Mouse (Mus musculus) heart, postnatal 25 days (tissue): ENCODE data around the gene Sp100. TPM values are rescaled to one million over a fixed set of nuclear protein-coding genes. Genes with fewer than 3 reads are reported as not detected.
"Not testable (repeated sequence)": the region's sequence is repeated elsewhere in the genome, so short reads cannot be mapped to it uniquely, and the experiment has no call there.

Experiments used
- DNase-seq: peaks from one replicate; pipeline ENCODE4 v3.0.0; 2022; ENCODE audit warnings: low spot score
- intact Hi-C: fragments of 180-260 bp; cut with DNase I; formaldehyde crosslinking; loops from one replicate; pipeline ENCODE4 v1.15.1; 2025
- total RNA-seq, 2 experiments: library from RNA; stranded (reverse); gene quantifications; 2 replicates each; pipeline ENCODE4 v1.2.3; 2021

The Sp100 gene
- total RNA-seq = 10 to 100 TPM; 17.9 to 20.2 TPM

- intact Hi-C loops, DNase-seq: not testable (repeated sequence)
Measured at GRCm38 (mm10) chr1:85649881-85650280, at the start of gene Sp100. Sp100 (plus strand) TSS chr1:85649988.

GRCm38 (mm10) chr1:85600078-85600477, 49.7 kb upstream of the Sp100 start, which contains the start of gene Sp140:
Sp140 (plus strand) TSS chr1:85600378.
- DNase-seq, intact Hi-C loops: not testable (repeated sequence)

GRCm38 (mm10) chr1:85600794-85601193, 49.0 kb upstream of the Sp100 start:
- intact Hi-C loops, DNase-seq: not testable (repeated sequence)

- DNase-seq, intact Hi-C loops: not testable (repeated sequence)
Measured at GRCm38 (mm10) chr1:85604341-85604740, 45.4 kb upstream of the Sp100 start.

- intact Hi-C loops, DNase-seq: not testable (repeated sequence)
Measured at GRCm38 (mm10) chr1:85608361-85608760, 41.4 kb upstream of the Sp100 start.

DNA sequence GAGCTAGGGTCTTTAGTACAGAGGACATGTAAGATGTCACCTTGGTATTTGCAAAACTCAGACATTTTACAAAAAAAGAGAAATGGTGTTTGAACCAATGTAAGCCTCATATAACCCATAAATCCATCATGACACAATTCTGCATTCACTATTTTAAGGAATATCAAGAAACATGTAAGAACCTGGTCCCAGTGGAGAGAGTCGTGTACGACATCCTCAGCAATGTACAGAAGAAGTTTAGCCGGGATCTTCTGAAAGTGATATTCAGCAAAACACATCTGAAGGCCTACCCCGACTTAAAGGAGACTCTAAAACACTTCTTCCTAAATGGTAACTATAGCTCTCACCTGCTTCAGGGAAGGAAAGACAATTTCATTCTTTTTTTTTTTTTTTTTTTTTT, 39.2 kb upstream of the Sp100 start:
- intact Hi-C loops, DNase-seq: not testable (repeated sequence)

DNA sequence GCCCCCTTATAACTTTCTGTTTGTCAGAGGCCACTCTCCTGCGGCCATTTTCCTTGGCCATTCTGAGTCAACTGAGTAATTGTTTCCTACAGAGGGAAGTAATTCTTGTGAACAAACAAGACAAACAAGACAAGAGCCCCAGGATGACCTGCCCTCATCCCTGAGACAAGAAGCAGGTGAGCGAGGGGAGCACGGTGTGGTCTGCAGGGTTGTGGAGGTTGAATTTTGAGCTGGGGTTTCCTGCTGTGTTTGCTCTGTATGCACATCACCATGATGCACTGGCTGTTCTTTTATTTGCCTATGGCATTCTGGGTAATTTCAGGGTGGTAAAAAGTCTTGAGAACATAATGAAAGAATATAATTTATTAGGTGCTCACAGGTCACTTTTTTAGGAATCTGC, 34.7 kb upstream of the Sp100 start:
- intact Hi-C loops, DNase-seq: not testable (repeated sequence)

DNA sequence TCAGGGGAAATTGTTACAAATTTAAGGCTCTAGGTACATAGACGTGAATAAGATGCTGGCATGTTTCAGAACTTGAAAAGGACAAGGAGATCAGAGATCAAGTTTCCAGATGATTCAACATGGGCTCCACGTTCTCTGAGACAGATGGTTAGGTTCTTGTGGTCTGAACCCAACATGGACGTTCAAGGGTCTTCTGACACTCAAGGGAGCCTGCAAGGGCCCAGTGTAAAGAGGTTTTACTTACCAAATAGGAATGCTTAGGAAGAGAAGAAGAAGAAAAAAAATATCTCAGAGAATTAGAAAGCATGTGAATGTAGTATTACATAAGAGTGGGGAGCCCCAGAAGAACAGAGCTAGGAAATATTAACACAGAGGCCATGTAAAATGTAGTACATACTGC, 34.0 kb upstream of the Sp100 start:
- intact Hi-C loops = not testable (repeated sequence)

DNA sequence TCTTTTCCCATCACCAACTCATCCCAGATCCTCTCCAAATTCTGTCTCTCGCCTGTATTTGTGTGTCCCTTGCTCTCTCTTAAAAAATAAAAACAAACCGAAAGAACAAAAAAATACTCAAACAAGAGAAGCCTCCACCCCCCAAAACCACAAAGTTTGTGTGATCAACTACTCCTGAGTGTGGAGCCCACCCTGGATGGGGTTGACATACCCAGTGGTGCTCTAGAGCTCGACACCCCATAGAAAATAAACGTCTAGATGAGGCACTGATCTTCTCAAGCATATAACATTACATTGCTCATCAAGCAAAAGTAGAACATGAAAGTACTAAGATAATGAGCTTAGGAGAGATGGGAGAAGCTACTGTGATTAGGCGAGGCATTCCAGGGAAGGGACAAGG, 32.6 kb upstream of the Sp100 start:
- intact Hi-C loops, DNase-seq: not testable (repeated sequence)

More for the DNA sequence above, 34.0 kb upstream of the Sp100 start:
- not testable (repeated sequence) for DNase-seq

- intact Hi-C loops, DNase-seq: not testable (repeated sequence)
Measured at GRCm38 (mm10) chr1:85618689-85619088, 31.1 kb upstream of the Sp100 start.

DNA sequence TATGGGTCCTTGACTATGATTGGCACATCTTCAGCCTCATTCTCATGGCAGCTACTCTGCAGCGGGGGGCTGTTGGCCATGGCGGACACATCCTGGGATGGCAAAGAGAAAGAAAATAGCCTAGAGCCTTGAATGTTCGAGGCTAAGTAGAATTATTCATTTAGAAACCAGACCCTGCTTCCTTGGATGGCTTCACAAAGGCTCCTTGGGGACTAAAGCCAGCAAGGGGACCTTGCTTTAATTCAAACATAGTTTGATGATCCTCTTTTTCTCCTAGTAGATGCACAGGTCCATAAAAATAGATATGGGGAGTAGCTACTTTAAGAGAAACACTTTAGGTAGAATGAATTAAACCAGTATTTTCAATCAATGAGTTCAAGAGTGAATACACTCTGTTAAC, 12.9 kb upstream of the Sp100 start:
- DNase-seq, intact Hi-C loops: not testable (repeated sequence)

GRCm38 (mm10) chr1:85638144-85638543, 11.6 kb upstream of the Sp100 start:
- DNase-seq, intact Hi-C loops: not testable (repeated sequence)

DNA sequence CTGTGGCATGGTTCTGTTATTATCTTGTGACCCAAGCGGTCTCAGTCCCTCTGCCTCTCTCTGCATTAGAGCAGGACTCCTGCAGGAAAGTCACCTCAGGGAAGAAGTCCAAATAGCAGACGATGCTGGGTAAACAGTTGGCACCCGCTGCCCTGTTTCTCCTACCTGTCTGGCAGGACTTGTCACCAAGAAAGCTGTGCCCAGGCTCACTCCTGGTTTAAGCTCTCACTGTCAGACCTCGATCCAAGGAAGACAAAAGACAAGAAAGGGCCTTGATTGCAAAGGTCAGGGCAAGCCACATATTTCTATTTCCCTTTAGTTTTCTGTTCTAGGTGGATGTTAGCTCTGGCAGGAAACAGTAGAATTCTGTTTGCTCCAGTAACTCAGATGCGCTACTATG, 736 bp downstream of the Sp100 start:
- intact Hi-C loops, DNase-seq: not testable (repeated sequence)

DNA sequence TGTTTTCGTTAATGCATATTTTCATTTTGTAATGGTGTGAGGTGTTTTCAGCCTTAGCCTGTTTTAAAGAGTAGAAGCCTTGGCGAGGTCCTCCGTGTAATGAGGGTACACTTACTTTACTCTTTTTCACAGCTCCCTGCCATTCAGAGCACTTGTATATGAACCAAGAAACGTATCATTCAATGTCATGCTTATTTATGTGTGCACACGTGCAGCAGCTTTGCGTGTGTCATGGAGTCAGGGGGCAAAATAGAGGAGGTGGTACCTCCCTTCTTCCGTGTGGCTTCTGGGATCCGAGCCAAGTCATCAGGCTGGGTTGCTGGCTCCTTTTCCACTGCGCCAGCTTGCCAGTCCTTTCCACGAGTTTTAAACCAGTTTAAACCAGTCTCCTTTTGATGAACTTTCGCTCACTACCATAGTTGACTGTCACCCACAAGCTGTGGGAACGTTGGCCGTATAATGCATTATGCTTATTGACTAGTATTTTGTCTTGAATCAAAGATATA, 2.0 kb downstream of the Sp100 start:
- intact Hi-C loops, DNase-seq: not testable (repeated sequence)

DNA sequence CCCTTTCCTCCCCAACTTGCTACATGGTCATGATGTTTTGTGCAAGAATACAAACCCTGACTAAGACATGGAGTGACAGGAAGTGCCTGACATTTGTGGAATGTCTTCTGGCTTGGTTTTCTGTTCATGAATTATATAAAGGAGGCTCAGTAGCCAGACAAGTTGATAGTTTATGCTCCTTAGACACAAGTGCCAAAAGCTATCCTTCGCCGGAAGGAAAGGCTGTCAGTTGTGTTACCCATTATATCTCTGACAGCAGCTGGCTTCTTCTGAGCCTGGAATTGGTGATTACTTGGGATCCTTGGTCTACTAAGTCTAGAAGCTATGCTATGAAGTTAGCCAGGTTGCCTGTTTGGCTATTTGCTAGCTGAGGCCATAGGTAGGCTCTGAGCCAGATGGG, 7.4 kb downstream of the Sp100 start:
- DNase-seq, intact Hi-C loops: not testable (repeated sequence)

DNA sequence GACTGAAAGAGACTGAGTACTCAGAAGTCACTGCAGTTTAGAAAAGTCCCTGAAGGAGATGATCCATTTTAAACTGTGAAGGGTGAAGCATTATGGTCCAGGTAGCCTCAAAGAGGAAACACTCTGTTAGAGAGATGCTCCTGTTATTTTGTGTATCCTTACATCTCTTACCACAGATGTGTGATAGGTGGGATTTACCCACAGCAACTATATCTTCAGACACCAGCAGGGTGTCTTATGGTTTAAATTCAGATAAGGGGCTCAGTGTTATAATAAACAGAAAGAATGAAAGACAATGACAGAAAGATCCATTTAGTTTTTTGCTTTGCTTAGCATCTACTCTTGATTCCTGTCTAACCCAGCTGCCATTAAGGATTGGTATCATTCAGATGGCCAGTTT, 14.5 kb downstream of the Sp100 start:
- intact Hi-C loops = no loop called here
- DNase-seq = no peak

- DNase-seq = no peak
- intact Hi-C loops = no loop called here
Measured at GRCm38 (mm10) chr1:85680226-85680625, 30.4 kb downstream of the Sp100 start.

GRCm38 (mm10) chr1:85686666-85687065, 36.9 kb downstream of the Sp100 start:
- no peak for DNase-seq
- intact Hi-C loops = no loop called here

- intact Hi-C loops = no loop called here
- DNase-seq = no peak
Measured at GRCm38 (mm10) chr1:85687346-85687745, 37.6 kb downstream of the Sp100 start.

- intact Hi-C loops = no loop called here
- no peak for DNase-seq
Measured at GRCm38 (mm10) chr1:85690544-85690943, 40.8 kb downstream of the Sp100 start.

DNA sequence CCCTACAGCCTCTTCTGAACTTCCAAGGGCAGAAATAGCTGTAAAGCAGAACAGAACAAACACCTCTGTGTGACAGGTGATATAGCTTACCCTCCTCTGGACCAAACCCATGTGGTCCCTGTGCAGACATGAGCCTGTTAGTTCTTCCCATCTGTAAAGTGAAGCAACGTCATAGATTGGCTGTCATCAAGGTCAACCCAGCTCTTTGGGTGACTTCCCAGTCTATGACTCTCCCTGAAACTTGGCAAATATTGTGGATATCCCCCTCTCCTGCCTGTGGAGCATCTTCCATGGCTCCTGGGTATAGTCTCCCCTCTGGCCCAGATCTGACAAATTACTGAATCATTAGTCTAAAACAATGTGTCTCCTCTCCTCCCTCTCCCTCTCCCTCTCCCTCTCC, 42.5 kb downstream of the Sp100 start:
- intact Hi-C loops = no loop called here
- DNase-seq = no peak

- DNase-seq = no peak
- intact Hi-C loops = no loop called here
Measured at GRCm38 (mm10) chr1:85693280-85693679, 43.5 kb downstream of the Sp100 start.
